Mouse (Mus musculus): ENCODE data around the gene Gpr132. TPM values are rescaled to one million over a fixed set of nuclear protein-coding genes. Genes with fewer than 3 reads are reported as not detected.
A peak's percentile ranks its signal among the peaks of the same experiment; 100 is the strongest.

Gpr132 gene
- total RNA-seq, 2 experiments from 2014 or later, result 1.1 to 1.2 TPM

DNA sequence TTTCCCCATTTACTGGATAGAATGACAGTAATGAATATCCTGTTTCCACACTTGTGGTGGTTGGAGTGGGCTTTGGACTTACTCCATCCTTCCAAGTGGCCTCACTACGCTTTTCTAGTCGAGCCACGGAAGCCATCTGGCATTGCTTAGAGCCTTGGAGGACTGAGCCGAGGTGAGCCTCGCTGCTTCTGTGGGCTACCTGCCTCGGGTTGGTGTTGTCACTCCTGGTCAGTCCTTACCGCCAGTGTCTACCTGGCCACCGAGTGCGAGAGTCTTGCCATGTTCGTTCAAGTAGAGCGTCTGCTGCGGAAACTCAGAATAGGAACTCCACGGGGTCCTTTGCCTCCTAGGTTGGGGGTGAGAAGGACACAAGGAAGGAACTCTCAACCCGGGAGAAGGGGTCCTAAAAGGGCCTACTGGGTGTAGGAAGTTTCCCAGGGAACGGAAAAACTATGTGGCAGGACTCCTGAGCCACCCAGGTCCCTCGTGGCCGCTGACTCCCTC, 9.1 kb upstream of the Gpr132 start:
- no peak for DNase-seq

DNA sequence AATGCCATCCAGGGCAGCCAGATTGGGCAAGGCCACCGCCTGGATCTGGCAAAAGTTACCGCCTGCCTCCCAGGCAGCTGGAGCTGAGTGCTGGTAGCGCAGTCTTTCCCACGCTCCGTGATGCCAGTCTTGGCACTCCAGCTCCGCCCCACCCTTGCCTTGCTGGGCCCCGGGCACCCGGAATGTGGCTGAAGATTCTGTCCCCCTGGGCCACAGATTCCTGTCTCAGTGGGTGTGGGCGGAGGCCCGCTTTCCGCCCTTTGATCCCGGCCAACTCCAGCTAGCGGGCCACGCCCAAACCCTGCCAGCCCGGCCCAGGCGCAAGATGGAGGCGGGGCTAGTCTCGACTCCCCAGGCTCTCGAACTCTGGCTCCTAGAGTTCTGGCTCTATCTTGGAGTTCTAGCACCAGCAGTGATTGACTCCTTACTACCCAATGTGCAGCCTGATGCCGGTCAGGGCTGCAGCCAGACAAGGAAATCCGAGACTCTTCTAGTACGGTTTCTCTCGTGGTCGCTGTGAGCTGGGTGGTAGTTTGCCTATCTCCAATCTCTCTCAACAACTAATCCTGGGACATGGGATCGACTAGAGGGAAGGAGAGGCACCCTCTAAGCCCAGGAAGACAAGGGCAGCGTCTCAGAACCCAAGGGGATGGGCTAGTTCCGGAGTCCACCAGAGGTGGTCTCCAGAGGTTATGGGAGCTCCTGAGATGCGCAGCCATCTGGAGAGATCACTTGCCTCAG, 8.5 kb upstream of the Gpr132 start:
- peak; percentile 70 for DNase-seq

- peak; percentile 94 for DNase-seq
Observed at GRCm38 (mm10) chr12:112875225-112876013, 7.4 kb upstream of the Gpr132 start.

DNA sequence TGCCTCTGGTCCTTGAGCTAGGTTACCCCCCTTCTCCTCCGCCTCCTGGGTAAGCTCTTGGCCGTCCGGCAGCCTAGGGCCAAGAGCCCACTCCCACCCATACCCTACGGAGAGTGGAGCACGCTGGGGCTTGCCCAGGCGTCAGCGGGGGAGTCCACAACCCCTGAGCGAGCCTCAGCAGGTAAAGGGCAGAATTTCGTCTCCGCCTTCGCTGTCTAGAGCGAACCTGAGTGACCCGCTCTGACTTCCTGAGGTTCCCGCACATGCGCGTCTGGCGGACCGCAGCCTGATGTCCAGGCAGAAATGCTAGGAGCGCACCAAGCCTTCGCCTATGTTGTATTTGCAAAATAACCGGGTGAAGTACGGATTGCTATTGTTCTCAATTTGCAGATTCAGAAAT, 6.2 kb upstream of the Gpr132 start:
- DNase-seq, result no peak

GRCm38 (mm10) chr12:112873452-112874190, 5.6 kb upstream of the Gpr132 start:
- DNase-seq, result peak; percentile 86

- no peak for DNase-seq
Observed at GRCm38 (mm10) chr12:112872991-112873390, 5.0 kb upstream of the Gpr132 start.

DNA sequence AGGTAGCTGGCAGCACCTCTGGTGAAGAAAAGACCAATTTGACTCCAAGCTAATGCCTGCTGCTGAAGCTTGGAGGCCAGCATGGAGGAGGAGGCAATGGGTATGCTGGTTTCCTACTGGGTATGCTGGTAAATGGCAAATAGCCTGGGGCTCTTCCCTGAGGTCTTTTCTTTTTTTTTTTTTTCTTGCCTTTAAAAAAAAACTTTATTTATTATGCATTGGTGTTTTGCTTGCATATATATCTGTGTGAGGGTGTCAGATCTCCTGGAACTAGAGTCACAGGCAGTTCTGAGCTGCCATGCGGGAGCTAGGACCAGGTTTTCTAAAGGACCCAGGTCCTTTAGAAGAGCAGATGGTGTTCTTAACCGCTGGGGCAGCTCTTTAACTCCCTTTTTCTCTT, 3.2 kb upstream of the Gpr132 start:
- DNase-seq, result no peak

DNA sequence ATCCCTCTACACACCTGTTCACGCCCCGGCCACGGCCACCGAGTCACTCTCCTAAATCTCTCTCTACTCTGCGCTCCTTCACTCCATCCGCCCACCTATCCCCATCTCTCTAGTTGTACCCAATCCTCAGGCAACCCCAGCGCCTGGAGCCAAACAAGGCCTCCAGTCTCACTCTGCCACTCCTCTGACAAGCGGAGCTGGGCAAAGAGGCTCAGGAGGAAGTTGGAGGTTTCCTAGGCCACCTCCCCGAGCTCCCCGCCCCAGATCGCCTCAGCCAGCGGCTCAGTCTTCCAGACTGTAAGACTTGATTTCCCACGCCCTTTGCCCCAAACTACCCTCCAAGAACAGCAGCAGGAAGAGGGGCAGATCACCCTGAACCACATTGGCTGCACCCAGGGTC, 2.7 kb upstream of the Gpr132 start:
- DNase-seq, result no peak

DNA sequence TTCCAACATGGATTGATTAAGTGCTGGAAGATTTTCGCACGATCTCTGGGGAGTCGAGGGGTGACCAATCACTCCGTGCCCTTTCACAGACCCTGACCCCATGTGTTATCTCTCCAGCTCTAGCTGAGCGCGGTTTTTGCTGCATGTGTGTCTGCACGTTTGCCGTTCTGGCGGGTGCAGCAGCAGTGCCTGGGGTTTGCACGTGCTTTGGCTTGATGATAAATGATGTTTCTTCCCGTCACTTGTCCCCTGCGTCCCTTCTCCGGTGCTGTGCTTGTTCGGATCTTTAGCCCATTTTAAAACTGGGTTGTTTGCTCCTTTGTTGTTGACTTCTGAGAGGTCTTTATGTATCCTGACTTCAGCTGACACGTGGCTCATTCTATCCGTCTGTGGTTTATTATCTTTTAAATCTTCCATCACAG, 1.8 kb upstream of the Gpr132 start:
- DNase-seq, result no peak

- DNase-seq, result no peak
Observed at GRCm38 (mm10) chr12:112867106-112867674, 838 bp downstream of the Gpr132 start.

- peak; percentile 60 for DNase-seq
Observed at GRCm38 (mm10) chr12:112866467-112867080, 1.5 kb downstream of the Gpr132 start.

DNA sequence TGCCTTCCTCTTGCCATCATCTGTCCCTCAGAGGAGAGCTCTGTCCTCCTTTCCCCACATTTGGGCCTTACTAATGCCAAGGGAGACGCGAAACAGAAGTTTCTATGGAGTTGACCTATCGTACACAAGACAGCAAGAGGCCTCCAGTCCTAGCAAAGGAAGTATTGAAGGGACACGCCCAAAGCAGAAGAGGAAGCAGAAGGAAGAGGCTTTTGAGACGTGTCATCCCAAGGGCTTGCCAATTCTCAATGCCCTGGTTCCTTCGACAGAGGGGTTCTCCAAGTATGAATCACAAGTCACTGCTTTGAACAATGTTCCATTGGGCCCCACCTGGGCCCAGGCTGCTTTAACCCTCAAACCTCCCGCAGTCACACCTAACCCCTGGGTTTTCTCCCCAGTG, 3.2 kb downstream of the Gpr132 start:
- DNase-seq, result no peak

GRCm38 (mm10) chr12:112861911-112862321, 6.1 kb downstream of the Gpr132 start:
- no peak for DNase-seq

GRCm38 (mm10) chr12:112860765-112861164, 7.3 kb downstream of the Gpr132 start:
- no peak for DNase-seq

GRCm38 (mm10) chr12:112859930-112860329, 8.1 kb downstream of the Gpr132 start:
- no peak for DNase-seq

- no peak for DNase-seq
Observed at GRCm38 (mm10) chr12:112858581-112859336, 9.3 kb downstream of the Gpr132 start.

DNA sequence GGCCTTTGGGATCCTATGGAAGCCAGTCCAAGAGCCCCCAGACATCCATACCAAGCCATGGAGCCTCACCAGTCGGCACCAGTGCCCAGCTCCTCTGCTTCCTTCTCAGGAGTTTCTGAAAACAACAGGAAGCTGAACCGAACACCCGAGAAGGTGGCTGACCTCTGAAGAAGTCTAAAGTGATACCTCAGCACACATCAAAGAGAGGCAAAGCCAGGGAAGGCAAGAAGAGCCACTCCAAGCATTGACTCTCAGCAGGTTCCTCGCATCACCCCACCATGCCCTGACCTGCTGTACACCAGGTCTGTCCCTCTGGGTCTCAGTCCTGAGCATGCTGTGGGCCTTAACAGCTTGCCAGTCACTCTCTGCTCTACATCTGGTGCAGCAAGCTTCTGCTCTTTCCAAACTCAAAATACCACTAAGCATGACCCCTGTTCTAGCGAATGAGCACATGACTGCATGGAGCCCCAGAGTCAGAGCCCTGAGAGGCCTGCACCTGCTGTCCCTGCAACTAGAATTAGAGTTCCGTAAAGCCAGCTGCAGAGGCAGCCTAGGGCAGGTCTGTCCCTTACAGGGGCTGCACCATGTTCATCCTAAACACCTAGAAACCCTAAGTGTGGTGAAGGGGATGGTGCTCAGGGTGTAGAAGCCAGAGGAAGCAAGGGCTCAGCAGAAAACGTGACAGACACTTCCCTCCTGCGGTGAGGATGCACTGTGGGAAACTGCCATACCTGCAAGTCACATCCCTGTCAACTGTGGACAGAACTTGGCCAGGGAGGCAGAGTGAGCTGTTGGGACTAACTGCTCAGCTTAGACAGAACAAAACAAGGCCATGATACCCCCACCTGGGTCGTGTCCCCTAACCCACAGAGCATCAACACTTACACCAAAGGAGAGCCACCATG, 10.8 kb downstream of the Gpr132 start:
- DNase-seq, result no peak

DNA sequence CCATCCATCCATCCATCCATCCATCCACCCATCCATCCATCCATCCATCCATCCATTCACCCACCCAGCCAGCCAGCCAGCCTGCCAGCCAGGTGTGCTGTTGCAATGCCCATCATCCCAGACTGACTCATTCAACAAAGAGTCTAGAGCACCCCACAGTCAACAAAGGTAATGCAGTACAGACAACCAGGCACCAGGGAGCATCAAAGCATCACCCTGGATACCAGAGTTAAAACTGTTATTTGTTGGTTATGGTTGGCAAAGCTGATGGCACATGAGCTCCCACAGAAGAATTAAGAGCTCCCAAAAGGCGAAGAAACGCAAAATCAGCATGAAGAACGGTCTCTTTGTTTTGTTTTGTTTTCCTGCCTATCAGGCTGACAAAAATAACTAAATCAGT, 11.7 kb downstream of the Gpr132 start:
- no peak for DNase-seq

DNA sequence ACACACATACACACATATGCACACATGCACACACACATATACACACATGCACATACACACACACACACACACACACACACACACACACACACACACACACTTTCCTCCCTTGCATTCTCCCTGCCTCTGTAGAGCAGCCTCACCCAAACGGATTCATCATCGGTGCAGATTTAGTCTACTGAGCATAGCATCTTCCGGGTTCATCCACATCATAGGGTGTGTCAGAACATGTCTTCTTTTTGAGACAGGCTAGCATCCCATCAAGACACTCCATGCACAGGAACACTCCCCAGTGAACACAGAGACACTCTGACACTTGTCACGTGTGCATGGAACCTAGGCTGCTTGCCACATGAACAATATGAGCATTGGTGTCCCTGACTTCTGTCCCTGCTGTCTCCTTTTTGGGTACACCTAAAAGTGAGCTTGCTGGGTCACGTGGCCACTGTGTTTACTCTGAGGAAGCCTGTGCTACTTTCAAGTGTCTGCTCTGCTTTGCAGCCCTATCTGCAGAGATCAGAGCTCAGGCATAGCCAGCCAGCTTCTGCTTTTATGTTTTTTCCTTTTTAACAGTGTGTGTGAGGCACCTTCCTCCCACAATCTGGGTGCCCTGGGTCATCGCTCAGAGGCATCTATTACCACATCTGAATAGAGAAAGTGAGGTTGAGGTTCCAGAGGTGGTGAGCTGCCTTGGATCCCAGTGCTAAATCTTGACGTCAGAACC, 13.3 kb downstream of the Gpr132 start:
- no peak for DNase-seq
